Mouse (Mus musculus) megakaryocyte, embryonic 14.5 days (primary cell): ENCODE results near the gene Vamp2.

ENCODE experiments used
- FLI1 ChIP-seq: IDR thresholded peaks from 2 replicates; pipeline ENCODE4 v1.6.1; 2012; ENCODE audit warnings: low read length, inconsistent platforms, mixed read lengths
- GATA1 ChIP-seq: IDR thresholded peaks from 3 replicates; pipeline ENCODE4 v1.6.1; 2012; ENCODE audit warnings: mixed read lengths, low read length, inconsistent platforms, borderline replicate concordance

- TF ChIP-seq GATA1 (no peak), FLI1 (no peak)
Measured at GRCm38 (mm10) chr11:69133923-69134621, 45.8 kb downstream of the Vamp2 start.
